Mouse (Mus musculus) kidney, adult 11 months (tissue): ENCODE results near the gene Stat4.
"Not testable (repeated sequence)": the region's sequence is repeated elsewhere in the genome, so short reads cannot be mapped to it uniquely, and the experiment has no call there.

ENCODE experiments used
- DNase-seq: peaks from one replicate; pipeline ENCODE4 v3.0.0; 2022

Gene Stat4

DNA sequence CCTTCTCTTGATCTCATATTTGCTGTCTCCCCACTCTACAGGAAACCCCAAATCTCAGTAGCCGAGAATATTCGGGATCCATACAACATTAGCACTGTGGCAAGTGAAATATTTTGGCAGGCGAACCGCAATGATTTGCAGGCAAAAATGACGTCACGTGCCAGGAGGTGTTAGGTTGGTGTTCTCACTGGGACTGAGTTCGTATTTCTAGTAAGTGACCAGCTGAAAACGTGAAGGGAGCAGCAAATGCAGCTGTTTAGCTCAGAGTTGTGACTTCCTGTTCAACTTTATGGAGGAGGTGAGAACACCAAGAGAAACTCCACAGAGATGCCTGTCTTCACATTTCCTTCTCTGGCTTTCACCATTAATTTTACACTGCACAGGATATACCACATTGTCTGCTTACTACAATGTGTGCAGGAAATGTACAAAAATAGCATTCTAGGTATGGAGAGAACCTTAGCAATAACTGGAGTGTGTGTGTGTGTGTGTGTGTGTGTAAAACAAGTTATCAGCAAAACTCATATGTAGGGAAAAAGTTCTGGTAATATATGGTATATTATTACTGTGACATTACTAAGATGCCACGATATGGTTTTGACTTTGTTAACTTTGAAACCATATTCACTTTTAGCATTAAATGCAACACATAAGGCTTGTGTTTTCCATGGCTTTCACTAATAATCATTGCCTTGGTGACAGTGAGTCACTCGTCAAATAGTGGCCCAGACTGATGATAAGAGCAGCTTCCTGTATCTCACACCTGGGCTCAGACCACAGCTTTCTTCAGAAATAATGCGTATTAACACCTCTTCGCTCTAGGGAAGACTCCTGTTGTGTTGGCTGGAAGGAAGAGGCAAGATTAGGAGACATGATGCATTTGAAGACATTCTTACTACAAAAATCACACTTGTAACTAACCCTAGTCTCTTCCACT lies 48.1 kb downstream of the Stat4 start:
- no peak for DNase-seq

GRCm38 (mm10) chr1:52039151-52039550 lies 52.2 kb downstream of the Stat4 start:
- DNase-seq = no peak

GRCm38 (mm10) chr1:52039626-52040025 lies 52.7 kb downstream of the Stat4 start:
- DNase-seq = no peak

DNA sequence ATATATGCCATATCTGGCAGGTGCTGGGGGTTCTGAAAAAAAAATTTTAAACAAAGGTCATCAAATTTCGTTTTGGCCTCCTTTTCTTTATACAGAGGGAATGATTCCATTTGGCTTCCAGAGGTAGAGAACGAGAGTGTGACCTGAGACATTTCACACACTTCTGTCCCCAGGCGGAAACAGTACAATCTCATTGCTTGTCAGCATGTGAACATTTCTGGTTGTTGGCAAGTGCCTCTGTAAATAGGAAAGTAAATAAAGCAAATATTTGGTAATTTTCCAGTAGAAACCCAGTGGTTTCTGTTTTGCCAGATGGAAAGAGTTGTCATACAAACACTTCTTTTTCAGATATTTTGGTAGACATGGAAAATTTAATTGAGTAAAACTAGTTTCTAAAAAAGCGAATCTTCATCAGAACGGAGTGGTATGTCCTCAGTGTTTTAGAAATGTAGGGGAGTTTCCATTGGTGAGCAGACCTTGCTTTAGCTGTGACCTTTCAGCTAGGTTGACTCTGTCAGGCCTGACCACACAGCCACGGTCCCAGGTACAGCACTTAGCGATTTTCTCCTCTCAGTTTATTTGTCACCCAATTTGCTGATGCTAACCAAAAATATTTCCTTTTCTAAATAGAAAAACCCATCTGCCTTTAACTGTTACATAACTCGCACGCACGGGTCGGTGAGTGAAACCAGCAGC lies 53.6 kb downstream of the Stat4 start:
- no peak for DNase-seq

- no peak for DNase-seq
Observed at GRCm38 (mm10) chr1:52043191-52043590, 56.2 kb downstream of the Stat4 start.

DNA sequence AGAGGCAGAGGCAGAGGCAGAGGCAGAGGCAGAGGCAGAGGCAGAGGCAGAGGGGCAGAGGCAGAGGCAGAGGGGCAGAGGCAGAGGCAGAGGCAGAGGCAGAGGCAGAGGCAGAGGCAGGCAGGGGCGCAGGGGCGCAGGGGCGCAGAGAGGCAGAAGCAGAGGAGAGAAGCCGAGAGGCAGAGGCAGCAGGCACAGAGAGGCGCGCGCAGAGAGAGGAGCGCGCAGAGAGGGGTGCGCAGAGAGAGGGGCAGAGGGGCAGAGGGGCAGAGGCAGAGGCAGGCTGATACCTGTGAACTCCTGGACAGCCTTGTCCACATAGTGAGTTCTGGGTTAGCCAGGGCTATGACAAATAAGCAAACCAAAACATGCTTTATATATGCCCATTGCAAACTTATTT lies 59.9 kb downstream of the Stat4 start:
- DNase-seq = not testable (repeated sequence)

DNA sequence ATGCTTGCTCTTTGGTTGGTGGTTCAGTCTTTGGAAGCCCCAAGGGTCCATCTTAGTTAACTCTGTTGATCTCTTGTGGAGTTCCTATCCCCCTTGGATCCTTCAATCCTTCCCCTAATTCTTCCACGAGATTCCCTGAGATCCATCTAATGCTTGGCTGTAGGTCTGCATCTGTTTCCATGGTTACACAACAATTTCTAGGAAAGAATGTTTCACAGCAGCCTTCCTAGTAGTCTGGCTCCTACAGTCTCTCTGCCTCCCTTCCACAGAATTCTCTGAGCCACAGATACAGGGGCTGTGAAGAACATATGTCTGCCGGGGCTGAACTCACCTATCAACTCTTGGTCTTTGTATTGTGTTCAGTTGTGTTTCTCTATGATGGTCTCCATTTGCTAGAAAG lies 61.8 kb downstream of the Stat4 start:
- DNase-seq = no peak

DNA sequence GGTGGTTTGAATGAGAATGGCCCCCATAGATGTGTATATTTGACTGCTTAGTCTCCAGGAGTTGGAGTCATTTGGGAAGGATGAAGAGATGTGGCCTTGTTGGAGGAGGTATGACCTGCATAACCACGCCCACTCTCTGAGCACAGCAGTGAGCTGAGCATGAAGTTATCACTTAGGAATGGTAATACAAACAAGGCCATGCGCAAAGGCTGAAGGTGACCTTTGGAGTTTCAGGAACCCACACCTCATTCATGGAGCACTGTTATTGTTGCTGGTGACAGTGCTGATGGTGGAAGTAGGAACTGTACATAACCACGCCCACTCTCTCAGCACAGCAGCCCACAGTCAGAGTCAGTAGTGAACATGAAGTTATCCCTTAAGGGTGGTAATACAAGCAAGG lies 62.9 kb downstream of the Stat4 start:
- DNase-seq = no peak

DNA sequence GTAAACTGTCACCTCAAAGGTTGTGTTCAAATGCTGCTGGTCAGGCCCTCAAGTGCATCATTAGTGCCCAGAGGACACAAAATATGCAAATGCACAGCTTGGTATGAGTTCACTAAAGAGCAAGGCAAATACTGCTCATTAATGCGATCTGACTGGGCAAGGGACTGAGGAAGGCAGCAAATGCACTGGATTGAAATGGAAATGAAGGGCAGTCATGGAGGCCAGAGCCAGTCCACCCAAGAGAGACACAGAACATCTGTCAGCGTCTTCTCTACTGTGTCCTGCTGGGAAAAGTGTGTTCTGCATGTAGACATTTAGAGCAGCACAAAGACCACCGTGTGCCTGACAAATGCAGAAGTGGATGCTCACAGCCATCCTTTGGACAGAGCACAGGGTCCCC lies 64.6 kb downstream of the Stat4 start:
- no peak for DNase-seq

DNA sequence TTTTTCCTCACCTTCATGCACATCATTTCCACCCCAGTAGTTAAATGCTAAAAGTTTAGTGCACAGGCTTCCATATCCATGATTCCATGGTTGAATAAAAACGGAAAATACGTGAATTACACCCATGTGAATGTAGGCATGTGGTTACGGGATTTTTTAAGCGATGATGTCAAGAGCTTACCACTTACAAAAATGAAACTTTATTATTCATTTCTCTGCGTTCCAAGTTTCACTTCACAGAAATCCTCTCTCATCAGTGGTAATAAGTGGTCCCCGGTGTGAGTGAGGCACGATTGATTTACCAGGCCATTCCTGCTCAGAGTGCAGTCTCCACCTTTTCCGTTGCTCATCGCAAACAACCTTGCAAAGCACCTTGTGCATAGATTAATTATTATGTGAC lies 66.0 kb downstream of the Stat4 start:
- DNase-seq = no peak

DNA sequence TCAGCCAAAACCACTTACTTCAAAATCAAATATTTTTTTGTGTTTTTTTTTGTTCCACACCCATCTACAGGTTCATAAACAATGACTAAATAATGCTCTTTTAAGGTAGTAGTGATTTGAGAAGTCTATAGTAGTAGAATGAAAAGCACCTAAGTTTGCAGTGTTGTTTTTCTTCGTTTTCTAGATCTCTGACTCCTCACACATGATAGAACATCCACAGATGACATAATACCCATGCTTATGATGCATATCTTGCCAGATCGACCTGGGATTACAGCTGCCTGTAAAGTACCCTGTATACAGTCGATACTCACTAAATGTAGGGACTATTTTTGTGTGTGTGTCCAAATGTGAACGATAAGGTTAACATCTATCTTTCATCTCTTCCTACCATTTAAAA lies 69.0 kb downstream of the Stat4 start:
- no peak for DNase-seq

GRCm38 (mm10) chr1:52057153-52057552 lies 70.2 kb downstream of the Stat4 start:
- no peak for DNase-seq

- no peak for DNase-seq
Observed at GRCm38 (mm10) chr1:52066276-52066675, 79.3 kb downstream of the Stat4 start.

- no peak for DNase-seq
Observed at GRCm38 (mm10) chr1:52066694-52067093, 79.7 kb downstream of the Stat4 start.

GRCm38 (mm10) chr1:52079724-52080367 lies 92.9 kb downstream of the Stat4 start:
- DNase-seq = no peak

GRCm38 (mm10) chr1:52080375-52080774 lies 93.4 kb downstream of the Stat4 start:
- no peak for DNase-seq

- DNase-seq = no peak
Observed at GRCm38 (mm10) chr1:52086236-52086635, 99.3 kb downstream of the Stat4 start.

- DNase-seq = no peak
Observed at GRCm38 (mm10) chr1:52087128-52087527, 100.2 kb downstream of the Stat4 start.

DNA sequence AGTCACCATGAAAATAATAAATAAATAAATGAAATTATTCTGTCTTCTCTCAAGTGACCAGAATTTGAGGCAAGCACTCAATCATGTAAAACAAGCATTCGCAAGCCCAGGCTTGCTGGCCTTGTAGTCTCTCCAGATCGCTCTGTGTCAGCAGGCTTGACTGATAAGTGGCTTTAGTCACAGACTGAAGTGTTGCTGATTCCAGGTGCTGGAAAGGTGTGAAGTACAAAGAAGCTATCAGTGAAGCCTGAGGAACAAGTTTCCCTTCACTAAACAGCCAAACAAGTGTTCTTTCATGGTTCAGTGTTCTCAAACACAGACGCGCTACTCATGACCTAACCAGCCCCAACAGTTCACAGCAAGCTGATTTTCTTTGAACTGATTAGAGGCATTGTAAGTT lies 101.7 kb downstream of the Stat4 start:
- no peak for DNase-seq

DNA sequence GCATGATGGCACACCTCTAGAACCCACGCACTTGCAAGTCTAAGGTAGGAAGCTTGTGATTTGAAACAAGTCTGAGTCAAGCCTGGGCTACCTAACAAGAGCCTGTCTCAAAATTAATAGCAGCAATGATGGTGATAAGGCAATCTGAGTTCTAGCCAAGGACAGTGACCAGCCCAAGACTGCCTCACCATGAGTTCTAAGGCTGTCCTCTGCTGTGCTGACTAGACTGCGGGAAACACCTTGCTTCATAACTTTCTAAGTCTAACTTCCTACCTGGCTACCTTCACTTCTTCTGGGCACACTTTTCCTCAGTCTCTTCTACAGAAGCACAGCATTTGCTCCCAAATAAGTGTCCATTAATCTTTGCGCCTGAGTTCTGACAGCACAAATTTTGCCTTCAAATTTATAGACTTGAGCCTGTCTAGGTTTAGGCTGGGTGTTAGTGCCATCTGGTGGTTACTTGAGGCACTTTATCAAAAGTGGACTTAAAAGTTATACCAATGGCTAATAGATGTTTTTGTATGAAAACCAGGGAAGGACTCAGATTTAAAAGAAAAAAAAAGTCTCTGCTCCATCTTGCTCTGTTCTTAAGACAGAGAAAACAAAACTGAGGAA lies 111.8 kb downstream of the Stat4 start:
- DNase-seq = no peak

DNA sequence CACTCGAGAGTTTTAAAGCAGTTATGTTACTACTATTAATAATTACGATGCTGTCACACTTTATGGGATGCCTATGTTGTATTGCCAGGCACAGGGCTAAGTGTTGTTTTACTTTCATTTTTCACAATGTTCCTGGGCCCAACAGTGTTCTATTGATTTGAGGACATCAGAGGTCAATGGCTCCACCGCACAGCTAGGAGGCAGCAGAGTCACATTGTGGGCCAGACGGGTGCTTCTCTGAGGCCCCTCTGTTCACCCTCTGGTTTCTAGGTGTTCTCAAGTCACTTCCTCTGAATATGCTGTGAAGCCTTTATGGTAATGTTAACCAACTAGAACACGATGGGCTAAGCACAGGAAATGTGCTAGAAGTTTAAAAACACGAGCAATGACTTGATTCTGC lies 113.5 kb downstream of the Stat4 start:
- no peak for DNase-seq

DNA sequence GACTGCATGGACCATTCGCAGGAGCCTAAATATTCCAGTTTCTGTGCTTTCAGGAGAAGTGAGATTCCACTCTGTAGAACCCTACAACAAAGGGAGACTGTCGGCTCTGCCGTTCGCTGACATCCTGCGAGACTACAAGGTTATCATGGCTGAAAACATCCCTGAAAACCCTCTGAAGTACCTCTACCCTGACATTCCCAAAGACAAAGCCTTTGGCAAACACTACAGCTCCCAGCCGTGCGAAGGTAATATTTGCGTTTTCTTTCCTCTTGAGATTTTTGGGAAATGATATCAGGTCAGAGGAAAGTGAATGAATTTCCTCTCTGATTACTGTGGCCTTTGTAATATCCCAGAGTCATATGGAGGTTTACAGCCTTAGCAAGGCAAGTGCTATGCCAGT lies 115.8 kb downstream of the Stat4 start:
- no peak for DNase-seq

- DNase-seq = no peak
Observed at GRCm38 (mm10) chr1:52107206-52107605, 120.3 kb downstream of the Stat4 start.
